Mouse (Mus musculus) Patski (cell line): Measurements from ENCODE around the gene Adgrf1. TPM values are rescaled to one million over a fixed set of nuclear protein-coding genes. Genes with fewer than 3 reads are reported as not detected.

Source experiments
- ATAC-seq: fragments of 100-300 bp; one replicate; pipeline ENCODE4 v1.8.0; 2021
- CTCF ChIA-PET: fragments of 350-600 bp; sonication (Branson Sonifier 250); formaldehyde crosslinking; loops from one replicate; lab custom pipeline; 2022; ENCODE audit warnings: inconsistent platforms; lab: Charles Lee
- POLR2A ChIA-PET: fragments of 350-600 bp; sonication (Branson Sonifier 250); formaldehyde crosslinking; loops from one replicate; lab custom pipeline; 2022; ENCODE audit warnings: antibody characterized with exemption, inconsistent platforms; lab: Charles Lee
- DNase-seq: peaks from one replicate; pipeline ENCODE4 v3.0.0-alpha.2; 2011; ENCODE audit warnings: low read depth, low spot score
- H3K27me3 ChIP-seq: fragments of 371-371 bp; one replicate; pipeline ENCODE4 v1.5.1; 2021
- CTCF ChIP-seq: fragments of 100-300 bp; IDR thresholded peaks from one replicate; pipeline ENCODE4 v1.5.1; 2021
- in situ Hi-C: fragments of 300-500 bp; cut with MboI; formaldehyde crosslinking; loops from 3 replicates; pipeline ENCODE4 v1.11.1; 2018; ENCODE audit warnings: low pct_unique_long_range_greater_than_20kb, mixed read lengths
- polyA plus RNA-seq: library from polyadenylated mRNA; unstranded; gene quantifications from one replicate; pipeline ENCODE4 v1.2.3, GENCODE M21; 2021

Gene Adgrf1
- polyA plus RNA-seq, 1 experiment from 2014 or later: 0.06 TPM

GRCm38 (mm10) chr17:43247245-43247644 is 22.9 kb upstream of the Adgrf1 start:
- TF ChIP-seq CTCF: no peak
- ATAC-seq (no peak), DNase-seq (no peak)
- CTCF ChIA-PET: interaction anchor here (1.0 kb wide), 1 partner anchor 12 kb away, joined by 3 read pairs; no protein-coding TSS in a partner anchor
- no peaks in the 10 kb centered on the region for H3K27me3 ChIP-seq
- POLR2A ChIA-PET: no interaction called here
- in situ Hi-C loops: no loop called here

- ChIA-PET CTCF (interaction anchor here (1.3 to 1.9 kb wide), 4 partner anchors 9 to 233 kb away, joined by 3 to 6 read pairs (median 4); partner anchors contain the start of gene Tnfrsf21), POLR2A (interaction anchor here (1.0 kb wide), 1 partner anchor 13 kb away, joined by 3 read pairs; no protein-coding TSS in a partner anchor)
- in situ Hi-C loops: no loop called here
- ATAC-seq: peak; percentile 20
- DNase-seq: no peak
- H3K27me3 ChIP-seq: no peaks in the 10 kb centered on the region
- TF ChIP-seq CTCF: no peak
Observed at GRCm38 (mm10) chr17:43249645-43250044, 20.5 kb upstream of the Adgrf1 start.

GRCm38 (mm10) chr17:43251249-43252125 is 18.6 kb upstream of the Adgrf1 start:
- CTCF ChIA-PET: interaction anchor here (1.2 to 1.3 kb wide), 2 partner anchors 16 to 212 kb away, joined by 3 to 4 read pairs; no protein-coding TSS in a partner anchor
- in situ Hi-C loops: no loop called here
- ATAC-seq (no peak), DNase-seq (no peak)
- no peaks in the 10 kb centered on the region for H3K27me3 ChIP-seq
- POLR2A ChIA-PET: interaction anchor here (1.7 kb wide), 1 partner anchor 11 kb away, joined by 4 read pairs; no protein-coding TSS in a partner anchor
- TF ChIP-seq CTCF: no peak

- TF ChIP-seq CTCF: no peak
- in situ Hi-C loops: no loop called here
- CTCF ChIA-PET: interaction anchor here (1.2 kb wide), 1 partner anchor 237 kb away, joined by 4 read pairs; the partner anchor contains the start of gene Tnfrsf21
- H3K27me3 ChIP-seq: no peaks in the 10 kb centered on the region
- ATAC-seq (no peak), DNase-seq (no peak)
- POLR2A ChIA-PET: no interaction called here
Observed at GRCm38 (mm10) chr17:43252846-43253245, 17.3 kb upstream of the Adgrf1 start.

- ChIA-PET POLR2A (no interaction called here), CTCF (interaction anchor here (0.9 kb wide), 1 partner anchor 19 kb away, joined by 3 read pairs; no protein-coding TSS in a partner anchor)
Observed at GRCm38 (mm10) chr17:43254261-43254660, 15.9 kb upstream of the Adgrf1 start.

GRCm38 (mm10) chr17:43256536-43257135 is 13.5 kb upstream of the Adgrf1 start:
- CTCF ChIA-PET: no interaction called here
- no peak for DNase-seq
- no peak for TF ChIP-seq CTCF
- no peaks in the 10 kb centered on the region for H3K27me3 ChIP-seq
- in situ Hi-C loops: no loop called here
- POLR2A ChIA-PET: no interaction called here
- ATAC-seq: no peak

More at GRCm38 (mm10) chr17:43254261-43254660, 15.9 kb upstream of the Adgrf1 start:
- in situ Hi-C loops: no loop called here
- DNase-seq (no peak), ATAC-seq (no peak)
- H3K27me3 ChIP-seq: no peaks in the 10 kb centered on the region
- TF ChIP-seq CTCF: no peak

- ChIA-PET POLR2A (interaction anchor here (1.1 kb wide), 1 partner anchor 242 kb away, joined by 4 read pairs; the partner anchor contains the start of gene Tnfrsf21), CTCF (interaction anchor here (1.1 kb wide), 1 partner anchor 203 kb away, joined by 3 read pairs; no protein-coding TSS in a partner anchor)
- in situ Hi-C loops: no loop called here
- no peaks in the 10 kb centered on the region for H3K27me3 ChIP-seq
- ATAC-seq (no peak), DNase-seq (no peak)
- no peak for TF ChIP-seq CTCF
Observed at GRCm38 (mm10) chr17:43257699-43258098, 12.4 kb upstream of the Adgrf1 start.

GRCm38 (mm10) chr17:43261937-43262336 is 8.2 kb upstream of the Adgrf1 start:
- DNase-seq (no peak), ATAC-seq (no peak)
- no peaks in the 10 kb centered on the region for H3K27me3 ChIP-seq
- CTCF ChIA-PET: interaction anchor here (1.0 to 2.6 kb wide), 4 partner anchors 12 to 199 kb away, joined by 3 to 9 read pairs (median 4); no protein-coding TSS in a partner anchor
- in situ Hi-C loops: loop anchor here (10.0 kb wide), 1 partner anchor 603 kb away; no protein-coding TSS in a partner anchor
- POLR2A ChIA-PET: no interaction called here
- no peak for TF ChIP-seq CTCF

GRCm38 (mm10) chr17:43264739-43265138 is 5.4 kb upstream of the Adgrf1 start:
- ATAC-seq (no peak), DNase-seq (no peak)
- CTCF ChIA-PET: interaction anchor here (0.7 to 0.9 kb wide), 2 partner anchors 13 to 196 kb away, joined by 3 to 11 read pairs; no protein-coding TSS in a partner anchor
- no peaks in the 10 kb centered on the region for H3K27me3 ChIP-seq
- POLR2A ChIA-PET: interaction anchor here (0.5 kb wide), 1 partner anchor 102 kb away, joined by 3 read pairs; no protein-coding TSS in a partner anchor
- in situ Hi-C loops: loop anchor here (5.0 to 10.0 kb wide), 4 partner anchors 63 to 600 kb away; no protein-coding TSS in a partner anchor
- TF ChIP-seq CTCF: no peak
